Mouse (Mus musculus) frontal cortex, postnatal 25 days (tissue): Measurements from ENCODE around the gene Cd300ld4.
"Not testable (repeated sequence)": the region's sequence is repeated elsewhere in the genome, so short reads cannot be mapped to it uniquely, and the experiment has no call there.

Experiments
- DNase-seq, 2 experiments: peaks; one replicate each; pipeline ENCODE4 v3.0.0; 2022; ENCODE audit warnings: low spot score in 2 of 2

Cd300ld4 gene

DNA sequence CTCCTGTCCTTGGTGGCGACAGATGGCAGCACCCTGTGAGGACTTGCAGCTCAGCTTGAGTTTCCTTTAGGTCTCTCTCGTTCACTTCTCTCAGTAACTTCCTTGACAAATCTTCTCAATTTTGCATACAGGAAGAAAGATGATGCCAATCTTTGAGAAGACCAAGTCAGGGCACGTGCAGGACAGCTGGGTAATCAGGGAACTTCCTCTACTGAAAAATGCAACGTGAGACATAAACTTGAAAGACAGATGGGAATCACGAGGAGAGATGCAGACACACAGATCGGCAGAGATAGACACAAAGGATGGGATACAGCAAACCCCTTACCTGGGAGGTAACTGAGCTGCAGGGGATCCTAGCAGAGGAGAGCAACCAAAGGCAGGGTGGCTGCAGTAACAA, at the start of gene Cd300ld4:
Gene Cd300ld4, minus strand, starts transcription at position 101 of the 400 bp plus-strand sequence.
- DNase-seq = not testable (repeated sequence)

DNA sequence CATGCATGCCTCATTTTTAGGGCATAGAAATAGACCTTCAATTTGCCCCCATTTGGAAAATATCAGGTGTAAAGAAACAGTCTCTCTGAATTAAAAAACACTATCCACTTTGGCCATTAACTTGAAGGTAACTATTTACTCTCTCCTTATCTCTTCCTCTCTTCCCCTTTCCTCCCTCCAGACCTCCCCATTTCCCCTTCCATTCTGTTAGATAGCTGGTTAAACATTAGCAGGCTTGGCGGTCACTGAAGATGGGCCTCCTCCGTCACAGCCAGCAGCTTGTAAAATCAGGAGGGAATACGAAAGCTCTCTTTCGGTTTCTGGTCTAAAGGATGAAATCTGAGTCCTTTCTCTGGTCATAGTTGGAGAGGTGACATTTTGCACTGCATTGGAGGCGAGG, 49.0 kb upstream of the Cd300ld4 start:
- DNase-seq = no peak

DNA sequence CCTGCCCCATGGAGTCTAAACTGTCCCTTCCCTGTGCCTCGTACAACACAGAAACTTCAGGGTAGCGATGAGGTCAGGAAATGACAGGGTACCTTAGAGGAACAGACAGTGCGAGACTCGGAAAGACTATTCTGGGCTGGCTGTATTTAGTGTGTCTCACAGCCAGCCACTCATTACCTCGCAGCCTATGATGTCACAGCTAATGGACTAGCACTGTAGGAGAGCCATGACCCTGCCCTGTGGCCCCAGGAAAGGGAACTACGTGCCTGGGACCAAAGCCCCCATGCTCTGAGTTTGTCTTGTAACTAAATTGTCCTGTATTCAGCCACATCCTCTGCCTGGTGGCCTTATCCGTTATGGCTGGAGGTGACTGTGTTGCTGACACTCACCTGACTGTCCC, 48.6 kb upstream of the Cd300ld4 start:
- no peak for DNase-seq

DNA sequence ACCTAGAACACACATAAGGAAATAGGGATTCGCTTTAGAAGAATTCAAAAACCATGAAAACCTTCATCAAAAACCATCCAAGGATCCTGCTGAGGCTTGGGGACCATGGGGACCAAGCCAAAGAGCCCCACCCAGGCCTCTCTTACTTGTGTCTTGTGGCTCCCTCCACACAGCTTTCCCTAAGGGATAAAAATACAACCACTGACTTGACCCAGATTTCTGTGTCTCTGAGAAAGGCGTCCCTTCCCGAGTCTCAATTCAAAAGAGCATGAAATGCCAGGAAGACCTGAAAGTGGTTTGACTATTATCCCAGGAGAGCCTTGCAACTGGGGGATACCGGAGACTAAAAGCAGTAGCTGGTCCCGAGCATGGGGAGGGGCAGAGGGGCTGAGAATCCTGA, 46.2 kb upstream of the Cd300ld4 start:
- no peak for DNase-seq

DNA sequence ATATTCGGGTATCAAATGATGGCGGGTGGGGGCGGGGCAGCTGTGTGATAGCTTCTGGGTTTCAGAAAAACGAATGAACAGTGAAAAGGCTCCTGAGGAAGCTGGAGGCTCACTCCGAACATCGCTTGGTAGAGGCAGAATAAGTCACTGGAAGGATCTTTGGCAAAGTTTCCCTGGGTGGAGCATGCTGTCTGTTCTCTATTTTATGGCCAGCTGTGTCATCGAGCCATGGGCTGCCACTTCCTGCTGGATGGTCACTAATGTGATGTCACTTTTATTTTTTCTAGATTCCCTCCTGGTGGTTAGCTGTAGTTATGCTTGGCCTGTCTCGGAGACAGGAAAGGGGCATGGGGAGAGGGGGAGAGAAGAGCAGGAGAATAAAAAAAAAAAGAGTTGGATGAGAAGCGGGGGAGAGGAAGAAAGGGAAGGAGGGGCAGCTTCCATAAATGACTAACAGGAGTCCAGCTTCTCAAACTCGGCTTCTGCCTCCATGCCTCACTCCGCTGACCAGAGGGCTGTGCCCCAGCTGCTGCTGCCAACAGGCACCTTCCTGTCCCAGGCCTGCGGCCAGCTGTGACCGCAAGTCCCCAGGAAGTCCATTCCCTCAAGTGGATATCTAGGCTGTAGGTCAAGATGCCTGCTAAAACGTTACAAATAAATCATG, 45.0 kb upstream of the Cd300ld4 start:
- DNase-seq = no peak

DNA sequence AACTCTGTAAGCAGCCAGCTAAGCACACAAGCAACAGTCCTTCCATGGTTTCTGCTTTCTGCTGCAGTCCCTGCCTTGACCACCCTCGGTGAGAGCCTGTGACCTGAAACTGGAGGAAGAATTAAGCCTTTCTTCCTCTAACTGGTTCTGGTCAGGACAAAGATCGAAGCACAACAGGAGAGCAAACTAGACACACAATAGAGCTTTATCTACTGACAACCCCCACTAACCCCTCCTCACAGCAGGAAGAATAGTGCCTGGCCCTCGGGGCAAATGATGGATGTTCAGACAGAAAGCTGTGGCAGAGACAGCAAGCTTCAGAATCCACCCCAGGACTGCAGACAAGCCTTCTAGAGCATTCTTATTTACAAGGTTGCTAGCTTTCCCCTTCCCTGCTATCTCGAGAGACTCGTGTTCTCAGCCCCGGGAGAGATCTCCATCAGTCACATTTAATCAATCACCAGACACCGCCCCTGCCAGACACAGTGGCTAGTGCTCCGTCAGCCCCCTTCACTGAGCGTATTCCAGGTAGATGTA, 44.3 kb upstream of the Cd300ld4 start:
- no peak for DNase-seq

DNA sequence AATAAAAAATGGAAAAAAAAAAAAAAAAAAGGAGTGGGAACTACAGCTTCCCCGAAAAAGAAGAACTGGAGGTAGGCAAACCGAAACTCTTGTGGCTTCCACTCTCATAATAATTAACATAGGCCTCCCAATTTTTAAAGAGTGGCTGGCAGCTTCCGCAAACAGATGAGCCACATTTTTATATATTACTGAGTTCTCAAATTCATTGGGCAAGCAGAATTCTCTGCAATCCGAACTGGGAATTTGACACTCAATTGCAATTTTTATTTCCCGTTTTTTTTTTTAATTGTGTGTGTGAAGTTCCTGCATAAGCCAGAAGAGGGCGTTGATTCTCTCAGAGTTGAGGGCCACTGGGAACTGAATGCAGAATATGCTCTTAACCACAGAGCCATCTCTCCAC, 40.0 kb upstream of the Cd300ld4 start:
- no peak for DNase-seq

DNA sequence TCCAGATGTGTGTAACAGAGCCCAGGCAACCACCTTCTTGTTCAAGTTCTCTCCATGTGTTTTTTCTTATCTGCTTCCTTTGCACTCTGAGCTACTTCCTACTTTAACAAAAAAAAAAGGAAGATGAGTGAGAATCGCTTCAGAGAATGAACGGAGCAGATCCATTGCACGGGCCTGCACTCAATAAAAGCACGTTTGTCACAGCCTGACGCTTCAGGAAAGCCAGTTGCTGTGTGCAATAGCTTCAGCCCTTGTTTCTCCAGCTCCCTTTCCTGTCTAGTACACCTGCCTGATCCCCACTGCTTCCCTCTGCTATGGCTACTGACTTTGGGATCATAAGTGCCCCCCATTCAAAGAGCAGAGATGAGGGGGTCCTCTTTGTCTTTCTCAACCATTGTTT, 35.3 kb upstream of the Cd300ld4 start, which contains the start of gene Cd300e:
Gene Cd300e, minus strand, starts transcription at position 101 of the 400 bp plus-strand sequence.
- DNase-seq = no peak

DNA sequence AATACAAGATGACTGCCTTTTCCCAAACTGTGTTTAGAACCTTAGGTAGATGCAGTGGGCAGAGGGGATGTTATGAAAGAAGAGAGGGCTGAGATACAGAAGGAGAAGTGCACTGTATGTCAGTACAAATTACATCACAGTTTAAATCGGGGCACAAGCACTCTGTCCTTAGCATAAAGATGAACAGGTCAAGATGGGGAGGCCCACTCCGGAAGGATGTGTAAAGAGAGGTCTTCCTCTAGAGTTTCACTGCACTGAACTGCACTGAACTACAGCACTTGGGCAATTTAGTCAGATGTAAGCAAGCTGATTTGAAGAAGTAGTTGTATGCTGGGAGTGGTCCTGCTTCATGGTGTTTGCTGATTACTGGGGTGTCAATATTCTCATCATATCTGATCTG, 33.0 kb upstream of the Cd300ld4 start:
- no peak for DNase-seq

DNA sequence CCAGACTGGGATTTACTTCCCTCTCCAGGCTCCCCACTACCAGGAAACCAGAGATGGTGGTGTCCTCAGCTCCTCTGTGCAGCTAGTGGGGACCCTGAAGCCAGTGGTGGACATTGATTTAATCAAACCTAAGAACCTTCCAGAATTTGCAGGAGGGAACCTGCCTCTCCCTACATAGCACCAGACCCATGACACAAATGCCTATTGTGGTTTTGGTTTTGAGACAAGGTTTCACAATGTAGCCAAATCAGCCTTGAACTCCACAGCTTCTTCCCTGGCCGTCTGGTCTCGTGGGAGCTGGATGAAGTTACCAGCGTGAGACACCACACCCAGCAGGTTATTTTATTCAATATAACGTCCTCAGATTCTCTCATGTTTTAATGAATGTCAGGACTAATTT, 31.9 kb upstream of the Cd300ld4 start:
- DNase-seq = no peak

DNA sequence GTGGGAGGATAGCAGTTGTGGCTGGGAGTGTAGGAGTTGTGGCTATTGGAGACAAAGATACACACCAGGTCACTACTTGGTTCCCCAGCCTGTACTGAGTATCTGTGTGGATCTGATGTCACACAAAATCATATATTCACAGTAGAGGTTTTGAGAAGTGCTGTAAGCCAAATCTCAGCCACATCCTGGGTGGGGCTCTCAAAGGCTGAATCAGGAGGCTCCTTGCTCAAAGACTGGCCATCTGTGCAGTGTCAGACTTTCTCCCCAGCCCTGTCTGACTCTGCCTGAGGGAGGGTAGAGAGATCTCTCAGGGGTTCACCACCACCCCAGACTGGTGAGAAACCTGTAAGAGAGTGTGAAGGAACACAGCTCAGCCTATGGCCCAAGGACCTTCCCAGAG, 27.7 kb upstream of the Cd300ld4 start:
- DNase-seq = no peak

DNA sequence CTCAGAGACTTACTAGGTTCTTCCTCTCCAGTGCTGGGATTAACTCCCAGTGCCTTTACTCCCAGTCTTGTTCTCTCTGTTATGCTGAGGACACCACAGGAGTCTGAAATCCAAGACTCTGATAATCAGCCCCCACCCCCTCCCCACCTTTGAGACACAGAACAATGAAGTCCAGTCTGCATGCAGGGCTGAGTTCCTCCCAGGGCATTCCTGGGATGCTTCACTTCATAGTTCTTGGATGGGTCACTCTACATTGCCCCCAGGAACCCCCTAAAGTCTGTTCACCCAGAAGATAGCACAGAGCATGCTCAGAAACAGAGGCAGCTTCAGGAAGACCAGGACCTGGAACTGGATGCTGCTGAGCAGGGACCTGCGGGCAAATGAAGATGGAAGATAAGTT, 26.2 kb upstream of the Cd300ld4 start:
- no peak for DNase-seq

DNA sequence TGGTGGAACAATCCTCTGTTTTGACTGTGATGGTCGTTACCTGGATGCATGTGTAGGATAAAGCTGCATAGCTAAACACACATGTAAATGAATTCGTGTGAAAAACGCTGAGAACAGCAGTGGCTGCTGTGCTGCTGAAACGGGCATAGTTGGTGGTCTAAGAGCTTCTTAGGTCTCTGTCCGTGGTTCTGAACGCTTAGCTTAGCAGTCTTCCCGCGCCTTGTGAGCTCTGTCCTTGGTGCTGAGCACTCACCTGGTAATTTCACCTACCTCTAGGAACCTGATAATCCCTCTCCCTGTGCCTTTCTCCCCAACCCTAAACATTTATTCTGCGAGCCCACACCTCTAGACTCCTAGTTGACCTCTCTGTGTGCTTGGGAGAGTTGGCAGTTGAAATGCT, 25.4 kb upstream of the Cd300ld4 start:
- DNase-seq = no peak

DNA sequence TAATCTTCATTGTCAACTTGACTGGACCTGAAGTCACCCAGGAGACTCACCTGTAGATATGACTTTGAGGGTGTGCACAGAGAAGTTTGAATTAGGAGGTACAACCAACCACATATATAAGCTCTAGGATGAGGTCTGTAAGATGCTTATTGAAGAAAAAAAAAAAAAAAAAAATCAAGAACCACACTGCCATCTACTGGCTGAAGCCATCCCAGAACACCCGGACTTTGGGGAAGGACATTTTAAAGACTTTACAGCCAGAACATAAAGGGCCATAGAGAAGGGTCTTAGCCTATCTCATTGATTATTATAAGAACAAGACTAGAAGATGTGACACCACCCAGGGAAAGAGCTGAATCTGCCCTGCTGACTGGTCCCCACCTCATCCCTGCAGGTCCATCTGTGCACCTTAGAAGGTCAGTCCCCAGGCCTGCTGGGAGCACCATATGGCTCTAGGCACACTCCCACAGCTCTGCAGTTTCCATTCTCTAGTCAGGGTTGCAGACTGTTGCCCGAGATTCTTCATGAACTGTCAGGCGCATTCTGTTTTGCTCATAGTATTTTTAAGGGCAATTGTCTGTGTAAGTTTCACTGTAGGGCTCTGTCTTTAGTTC, 22.6 kb upstream of the Cd300ld4 start:
- peak in 1 of 2 experiments; percentile 4 for DNase-seq

DNA sequence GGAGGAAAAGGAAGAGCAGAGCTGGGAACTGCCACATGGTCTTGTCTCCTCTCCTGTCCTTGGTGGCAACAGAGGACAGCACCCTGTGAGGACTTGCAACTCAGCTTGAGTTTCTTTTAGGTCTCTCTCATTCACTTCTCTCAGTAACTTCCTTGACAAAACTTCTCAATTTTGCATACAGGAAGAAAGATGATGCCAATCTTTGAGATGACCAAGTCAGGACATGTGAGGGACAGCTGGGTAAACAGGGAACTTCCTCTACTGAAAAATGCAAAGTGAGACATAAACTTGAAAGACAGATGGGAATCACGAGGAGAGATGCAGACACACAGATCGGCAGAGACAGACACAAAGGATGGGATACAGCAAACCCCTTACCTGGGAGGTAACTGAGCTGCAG, 21.4 kb upstream of the Cd300ld4 start, which contains the start of gene Cd300ld3:
Gene Cd300ld3, minus strand, starts transcription at position 151 of the 400 bp plus-strand sequence.
- no peak for DNase-seq

DNA sequence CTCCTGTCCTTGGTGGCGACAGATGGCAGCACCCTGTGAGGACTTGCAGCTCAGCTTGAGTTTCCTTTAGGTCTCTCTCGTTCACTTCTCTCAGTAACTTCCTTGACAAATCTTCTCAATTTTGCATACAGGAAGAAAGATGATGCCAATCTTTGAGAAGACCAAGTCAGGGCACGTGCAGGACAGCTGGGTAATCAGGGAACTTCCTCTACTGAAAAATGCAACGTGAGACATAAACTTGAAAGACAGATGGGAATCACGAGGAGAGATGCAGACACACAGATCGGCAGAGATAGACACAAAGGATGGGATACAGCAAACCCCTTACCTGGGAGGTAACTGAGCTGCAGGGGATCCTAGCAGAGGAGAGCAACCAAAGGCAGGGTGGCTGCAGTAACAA, 10.9 kb upstream of the Cd300ld4 start, which contains the start of gene Cd300ld5:
Gene Cd300ld5, minus strand, starts transcription at position 101 of the 400 bp plus-strand sequence.
- DNase-seq = not testable (repeated sequence)

DNA sequence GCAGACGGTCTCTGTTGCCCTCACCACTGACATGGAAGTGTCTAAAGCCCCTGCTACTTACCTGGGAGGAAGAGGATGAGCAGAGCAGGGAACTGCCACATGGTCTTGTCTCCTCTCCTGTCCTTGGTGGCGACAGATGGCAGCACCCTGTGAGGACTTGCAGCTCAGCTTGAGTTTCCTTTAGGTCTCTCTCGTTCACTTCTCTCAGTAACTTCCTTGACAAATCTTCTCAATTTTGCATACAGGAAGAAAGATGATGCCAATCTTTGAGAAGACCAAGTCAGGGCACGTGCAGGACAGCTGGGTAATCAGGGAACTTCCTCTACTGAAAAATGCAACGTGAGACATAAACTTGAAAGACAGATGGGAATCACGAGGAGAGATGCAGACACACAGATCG, 10.7 kb downstream of the Cd300ld4 start, which contains the start of gene Cd300ld2:
Gene Cd300ld2, minus strand, starts transcription at position 101 of the 400 bp plus-strand sequence.
- DNase-seq = not testable (repeated sequence)

DNA sequence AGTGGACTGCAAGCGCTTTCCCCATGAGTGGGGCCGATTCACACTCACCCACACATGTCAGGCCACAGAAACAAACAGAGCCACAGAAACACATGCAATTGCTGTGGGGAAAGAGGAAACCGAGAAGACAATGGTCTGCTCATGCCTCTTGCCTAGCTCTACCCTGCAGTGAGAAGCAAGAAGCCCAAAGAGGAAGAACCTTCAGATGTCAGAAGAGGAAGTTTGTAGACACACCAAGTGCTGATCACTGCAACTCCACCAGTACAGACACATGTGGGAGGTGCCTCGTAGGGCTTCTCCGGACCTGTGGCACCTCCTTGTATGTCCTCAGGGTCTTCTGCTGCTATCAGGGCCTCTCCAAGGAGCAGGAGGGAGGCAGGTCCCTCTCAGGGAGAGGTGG, 22.7 kb downstream of the Cd300ld4 start:
- no peak for DNase-seq

DNA sequence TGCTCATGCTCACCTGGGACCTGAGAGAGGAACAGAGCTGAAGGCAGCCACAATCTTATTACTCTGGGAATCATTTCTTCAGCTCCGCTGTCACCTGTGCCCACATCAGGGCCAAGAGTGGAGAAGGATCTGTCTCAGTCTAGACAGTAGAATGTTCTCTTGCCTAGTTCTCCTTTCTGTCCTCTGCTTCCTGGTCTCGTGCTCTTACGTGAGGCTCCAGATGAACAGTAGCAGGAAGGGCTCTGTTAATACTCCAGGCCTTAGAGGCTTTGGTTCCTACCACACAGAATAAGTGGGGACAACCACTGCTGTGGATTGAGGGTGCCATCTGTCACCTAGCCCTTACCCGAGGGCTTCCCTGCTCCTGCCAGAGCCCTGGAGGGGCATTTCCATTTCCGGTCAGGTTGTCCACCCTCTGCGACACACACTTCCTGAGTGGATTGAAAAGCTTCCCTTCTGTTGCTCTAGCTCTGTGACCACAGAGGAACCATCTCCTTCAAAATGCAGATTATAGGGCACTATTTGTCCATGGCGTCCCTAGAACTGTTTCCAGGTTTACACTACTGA, 25.3 kb downstream of the Cd300ld4 start, which contains the start of gene Cd300c2:
Gene Cd300c2, minus strand, starts transcription at position 407 of the 567 bp plus-strand sequence.
- DNase-seq = no peak

DNA sequence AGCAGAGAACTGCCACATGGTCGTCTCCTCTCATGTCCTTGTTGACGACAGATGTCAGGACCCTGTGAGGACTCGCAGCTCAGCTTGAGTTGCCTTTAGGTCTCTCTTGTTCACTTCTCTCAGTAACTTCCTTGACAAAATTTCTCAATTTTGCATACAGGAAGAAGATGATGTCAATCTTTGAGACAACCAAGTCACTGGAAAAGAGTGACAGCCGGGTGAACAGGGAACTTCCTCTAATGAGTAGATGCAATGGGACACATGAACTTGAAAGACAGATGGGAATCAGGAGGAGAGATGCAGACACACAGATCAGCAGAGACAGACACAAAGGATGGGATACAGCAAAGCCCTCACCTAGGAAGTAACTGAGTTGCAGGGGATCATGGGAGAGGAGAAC, 37.0 kb downstream of the Cd300ld4 start, which contains the start of gene Cd300ld:
Gene Cd300ld, minus strand, starts transcription at position 130 of the 400 bp plus-strand sequence.
- no peak for DNase-seq

DNA sequence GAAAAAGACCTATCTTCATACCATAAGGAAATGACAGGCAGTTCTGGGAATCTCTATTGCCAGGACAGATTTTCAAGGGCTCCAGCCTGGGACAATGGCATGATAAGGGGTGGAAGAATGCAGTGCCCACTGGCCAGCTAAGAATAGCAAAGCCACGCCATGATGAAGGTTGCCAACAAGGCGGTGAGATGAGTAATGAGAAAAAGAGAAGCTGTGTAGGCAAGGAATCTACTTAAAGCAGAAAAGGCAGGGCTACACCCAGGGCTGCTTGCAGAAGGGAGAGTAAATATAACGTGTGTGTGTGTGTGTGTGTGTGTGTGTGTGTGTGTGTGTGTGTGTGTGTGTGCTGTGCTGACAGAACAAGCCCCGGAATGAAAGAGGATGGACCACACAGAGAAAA, 44.9 kb downstream of the Cd300ld4 start:
- DNase-seq = no peak

DNA sequence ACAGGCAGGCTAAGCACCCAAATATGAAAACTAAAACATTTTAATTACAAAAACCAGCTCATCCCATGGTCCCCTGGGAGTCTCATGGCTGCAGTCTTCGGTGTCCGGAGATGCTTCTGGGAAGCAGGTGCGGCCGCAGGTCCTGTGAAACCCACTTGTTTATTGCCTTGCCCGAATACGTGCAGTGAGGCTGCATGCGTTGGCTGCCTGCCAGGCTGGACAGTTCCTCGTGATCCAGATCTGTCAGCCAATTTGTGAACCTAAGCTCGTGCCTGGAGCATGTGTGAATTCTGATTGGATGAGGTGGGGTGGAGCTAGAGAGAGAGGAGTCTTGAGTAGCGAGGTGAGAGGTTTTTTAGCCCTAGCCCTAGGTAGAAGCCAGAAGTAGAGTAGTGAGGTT, 54.1 kb downstream of the Cd300ld4 start:
- DNase-seq = no peak
